Mouse (Mus musculus): ENCODE measurements at regions not wholly inside any gene's neighbourhood (a gene's known extent, or its start where the extent isn't known, plus 50 kb on each side); places are given as distances from the start of the nearest gene placed in this dataset.

DNA sequence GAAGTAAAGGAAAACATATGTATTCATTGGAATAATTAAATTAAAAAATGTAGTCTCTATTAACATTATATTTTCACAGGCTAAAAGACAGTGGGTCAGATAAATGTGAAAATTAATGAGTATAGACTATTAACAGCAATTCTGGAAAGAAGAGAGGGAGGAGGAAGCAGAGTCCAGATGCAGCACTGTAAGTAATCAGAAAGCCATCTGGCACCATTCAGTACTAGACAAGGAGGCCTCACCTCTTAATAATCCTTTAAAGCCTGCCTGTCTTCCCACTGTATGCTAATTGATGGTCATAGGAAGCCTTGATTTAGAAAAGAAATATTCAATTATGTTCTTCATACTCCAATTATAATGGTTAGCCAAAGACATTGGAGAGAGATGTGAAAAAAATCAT is 4400.1 kb upstream of the Gm7489 start:
- H3K36me3 ChIP-seq (replicated peaks; ENCODE audit: control insufficient read depth, insufficient read depth, low read length) = no peaks in the 10 kb centered on the region
- DNase-seq (ENCODE audit: low spot score) (no peak), ATAC-seq (ENCODE audit: insufficient read depth, low read depth) (no peak)
- no peak for TF ChIP-seq CTCF (IDR thresholded peaks at IDR 0.05; ENCODE audit: low read depth)
- H3K4me2 ChIP-seq (ENCODE audit: low read depth, low read length) = no peak overlapping the region
- H3K27me3 ChIP-seq (ENCODE audit: control insufficient read depth, insufficient read depth, low read length) = no peaks in the 10 kb centered on the region
- no peaks in the 10 kb centered on the region for H3K9me3 ChIP-seq (replicated peaks; ENCODE audit: control insufficient read depth, low read length)
- no peak overlapping the region for H3K27ac ChIP-seq (ENCODE audit: low read depth)
- H3K4me3 ChIP-seq (ENCODE audit: low read depth, low read length) = no peak overlapping the region
- H3K4me1 ChIP-seq (ENCODE audit: control insufficient read depth, insufficient read depth) = no peaks in the 10 kb centered on the region
- H3K9ac ChIP-seq (replicated peaks; ENCODE audit: low read depth, low read length) = no peak overlapping the region

DNA sequence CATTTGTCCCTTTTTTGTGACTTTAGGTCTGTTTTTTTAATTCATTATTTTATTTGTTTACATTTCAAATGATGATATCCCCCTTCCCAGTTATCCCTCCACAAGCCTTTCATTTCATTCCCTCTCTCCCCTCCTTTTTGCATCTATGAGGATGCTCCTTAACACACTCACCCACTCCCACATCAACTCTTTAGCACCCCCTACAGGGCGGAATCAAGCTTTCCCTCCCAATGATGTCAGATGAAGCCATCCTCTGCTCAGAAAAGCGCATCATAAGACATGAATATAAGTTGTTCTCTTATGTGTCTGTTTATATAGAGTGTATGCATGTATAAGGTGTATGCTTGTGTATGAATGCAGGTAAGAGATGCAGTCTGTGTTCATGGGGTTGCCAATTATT is 4391.9 kb upstream of the Gm7489 start:
- no peak overlapping the region for H3K9ac ChIP-seq (replicated peaks; ENCODE audit: low read depth, low read length)
- no peaks in the 10 kb centered on the region for H3K36me3 ChIP-seq (replicated peaks; ENCODE audit: control insufficient read depth, insufficient read depth, low read length)
- no peaks in the 10 kb centered on the region for H3K4me1 ChIP-seq (ENCODE audit: control insufficient read depth, insufficient read depth)
- H3K4me3 ChIP-seq (ENCODE audit: low read depth, low read length) = no peak overlapping the region
- no peaks in the 10 kb centered on the region for H3K9me3 ChIP-seq (replicated peaks; ENCODE audit: control insufficient read depth, low read length)
- no peak overlapping the region for H3K4me2 ChIP-seq (ENCODE audit: low read depth, low read length)
- TF ChIP-seq EP300 (IDR thresholded peaks at IDR 0.05; ENCODE audit: low read depth) (no peak), CTCF (IDR thresholded peaks at IDR 0.05; ENCODE audit: low read depth) (peak; percentile 21)
- no peak for DNase-seq (ENCODE audit: low spot score)
- no peak overlapping the region for H3K27ac ChIP-seq (ENCODE audit: low read depth)
- H3K27me3 ChIP-seq (ENCODE audit: control insufficient read depth, insufficient read depth, low read length) = no peaks in the 10 kb centered on the region
- no peak for ATAC-seq (ENCODE audit: insufficient read depth, low read depth)
- WGBS = 37% methylated on average over 2 of the region's 2 CpGs

DNA sequence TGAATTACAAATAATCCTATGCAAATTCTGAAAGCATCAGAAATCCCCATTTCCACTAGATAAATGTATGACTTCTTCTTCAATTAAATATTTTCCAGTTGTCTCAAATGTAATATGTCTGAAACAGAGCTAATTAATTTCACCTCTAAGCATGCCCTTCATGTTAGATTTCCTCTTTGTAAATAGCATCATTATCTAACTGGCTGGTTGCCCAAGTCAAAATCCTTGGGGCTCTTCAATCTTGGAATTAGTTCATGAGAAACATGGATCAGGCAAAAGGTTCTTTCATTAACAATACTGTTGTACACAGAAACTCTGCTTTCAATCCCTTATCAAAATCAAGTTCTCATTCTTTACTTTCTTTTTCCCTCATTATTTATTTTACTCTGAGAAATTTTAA is 4382.9 kb upstream of the Gm7489 start:
- Histone ChIP-seq H3K9me3 (replicated peaks; ENCODE audit: control insufficient read depth, low read length) (no peaks in the 10 kb centered on the region), H3K4me1 (ENCODE audit: control insufficient read depth, insufficient read depth) (no peaks in the 10 kb centered on the region), H3K27me3 (ENCODE audit: control insufficient read depth, insufficient read depth, low read length) (no peaks in the 10 kb centered on the region), H3K27ac (ENCODE audit: low read depth) (no peak overlapping the region), H3K9ac (replicated peaks; ENCODE audit: low read depth, low read length) (no peak overlapping the region), H3K4me3 (ENCODE audit: low read depth, low read length) (no peak overlapping the region), H3K36me3 (replicated peaks; ENCODE audit: control insufficient read depth, insufficient read depth, low read length) (no peaks in the 10 kb centered on the region), H3K4me2 (ENCODE audit: low read depth, low read length) (no peak overlapping the region)
- TF ChIP-seq EP300 (IDR thresholded peaks at IDR 0.05; ENCODE audit: low read depth) = no peak
- no peak for TF ChIP-seq CTCF (IDR thresholded peaks at IDR 0.05; ENCODE audit: low read depth)
- no peak for ATAC-seq (ENCODE audit: insufficient read depth, low read depth)
- no peak for DNase-seq (ENCODE audit: low spot score)
